Mouse (Mus musculus): ENCODE measurements around the gene Reln. TPM values are rescaled to one million over a fixed set of nuclear protein-coding genes. Genes with fewer than 3 reads are reported as not detected.

Reln gene
- polyA plus RNA-seq, 2 experiments: 3.3 to 6.7 TPM

DNA sequence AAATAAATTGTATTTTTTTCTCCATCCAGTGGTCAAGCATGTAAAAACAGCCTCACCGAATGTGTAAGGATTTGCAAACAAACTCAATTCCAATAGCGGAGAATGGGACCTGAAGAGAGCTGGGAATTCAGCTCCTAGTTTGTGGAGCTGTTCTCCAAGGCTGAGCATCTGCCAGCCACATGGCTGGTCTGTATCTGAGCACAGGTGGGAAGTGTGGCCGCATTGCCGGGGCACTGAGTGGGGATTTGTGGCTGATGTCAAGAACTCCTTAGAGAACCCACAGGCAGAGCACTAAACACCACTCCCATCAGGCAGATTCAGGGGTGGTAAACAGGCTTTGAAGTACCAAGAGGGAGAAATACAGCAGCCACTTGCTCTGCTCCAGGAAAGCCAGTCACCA is 102.9 kb downstream of the Reln start:
- H3K4me1 ChIP-seq (ENCODE audit: control insufficient read depth, insufficient read depth, low read length): no peaks in the 10 kb centered on the region
- no peak for TF ChIP-seq POLR2A (IDR thresholded peaks at IDR 0.05; ENCODE audit: borderline replicate concordance, extremely low read depth, insufficient read depth, insufficient read length)
- H3K9ac ChIP-seq (ENCODE audit: low read depth, low read length, severe bottlenecking): no peak overlapping the region
- no peaks in the 10 kb centered on the region for H3K9me3 ChIP-seq (ENCODE audit: control insufficient read depth, low read length)
- no peaks in the 10 kb centered on the region for H3K36me3 ChIP-seq (ENCODE audit: control insufficient read depth, insufficient read depth, low read length)
- no peak for DNase-seq (ENCODE audit: low spot score)
- H3K4me3 ChIP-seq (replicated peaks; ENCODE audit: low read length): no peak overlapping the region
- no peak overlapping the region for H3K27ac ChIP-seq (replicated peaks; ENCODE audit: low read depth, low read length)
- ATAC-seq (ENCODE audit: low FRiP score, low read depth): no peak
- WGBS: 26% methylated on average over 4 of the region's 4 CpGs
- no peaks in the 10 kb centered on the region for H3K27me3 ChIP-seq (ENCODE audit: control insufficient read depth, insufficient read depth, low read length)
- no peak overlapping the region for H3K4me2 ChIP-seq (replicated peaks; ENCODE audit: low read depth, low read length, severe bottlenecking)

DNA sequence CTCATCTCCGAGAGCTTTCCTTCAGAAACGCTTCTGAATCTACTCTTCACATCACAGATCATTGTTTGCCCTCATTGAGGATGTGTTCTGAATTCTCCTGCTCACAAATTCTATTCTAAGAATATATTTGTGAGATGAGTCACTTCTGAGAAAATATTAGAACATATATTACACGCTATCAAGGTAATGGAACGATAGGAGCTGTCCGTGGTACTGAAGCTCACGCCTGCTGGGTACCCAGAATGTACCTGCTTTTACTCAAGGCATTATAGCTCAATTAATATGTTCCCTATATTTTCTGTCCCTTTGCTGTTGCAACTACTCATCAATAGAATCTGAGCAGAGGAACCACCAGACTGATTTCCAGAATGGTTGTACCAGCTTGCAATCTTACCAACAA is 107.7 kb downstream of the Reln start:
- Histone ChIP-seq H3K9me3 (ENCODE audit: control insufficient read depth, low read length) (no peaks in the 10 kb centered on the region), H3K36me3 (ENCODE audit: control insufficient read depth, insufficient read depth, low read length) (no peaks in the 10 kb centered on the region), H3K4me3 (replicated peaks; ENCODE audit: low read length) (no peak overlapping the region), H3K27me3 (ENCODE audit: control insufficient read depth, insufficient read depth, low read length) (no peaks in the 10 kb centered on the region), H3K9ac (ENCODE audit: low read depth, low read length, severe bottlenecking) (no peak overlapping the region), H3K27ac (replicated peaks; ENCODE audit: low read depth, low read length) (no peak overlapping the region), H3K4me2 (replicated peaks; ENCODE audit: low read depth, low read length, severe bottlenecking) (no peak overlapping the region), H3K4me1 (ENCODE audit: control insufficient read depth, insufficient read depth, low read length) (no peaks in the 10 kb centered on the region)
- ATAC-seq (ENCODE audit: low FRiP score, low read depth) (no peak), DNase-seq (ENCODE audit: low spot score) (peak; percentile 80)
- 57% methylated on average over 6 of the region's 6 CpGs for WGBS
- no peak for TF ChIP-seq POLR2A (IDR thresholded peaks at IDR 0.05; ENCODE audit: borderline replicate concordance, extremely low read depth, insufficient read depth, insufficient read length)

DNA sequence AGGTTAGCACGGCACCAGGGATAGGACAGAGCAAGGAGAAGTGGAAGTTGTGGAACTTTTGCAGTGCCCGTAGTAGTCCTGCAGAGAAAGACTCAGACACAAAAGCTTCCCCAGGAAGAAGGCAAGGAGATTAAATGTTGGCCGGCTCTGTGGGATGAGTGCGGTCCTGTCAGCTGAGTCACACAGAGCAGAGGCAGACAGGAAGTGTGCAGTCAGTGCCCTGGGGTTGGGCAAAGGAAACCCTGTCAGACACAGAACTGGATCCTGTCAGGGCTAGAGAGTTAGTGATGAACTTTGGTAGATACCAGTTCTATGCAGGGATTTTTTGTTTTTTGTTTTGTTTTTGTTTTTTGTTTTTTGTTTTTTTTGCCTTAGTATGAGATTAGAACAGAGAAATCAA is 120.0 kb downstream of the Reln start:
- ATAC-seq (ENCODE audit: low FRiP score, low read depth): no peak

DNA sequence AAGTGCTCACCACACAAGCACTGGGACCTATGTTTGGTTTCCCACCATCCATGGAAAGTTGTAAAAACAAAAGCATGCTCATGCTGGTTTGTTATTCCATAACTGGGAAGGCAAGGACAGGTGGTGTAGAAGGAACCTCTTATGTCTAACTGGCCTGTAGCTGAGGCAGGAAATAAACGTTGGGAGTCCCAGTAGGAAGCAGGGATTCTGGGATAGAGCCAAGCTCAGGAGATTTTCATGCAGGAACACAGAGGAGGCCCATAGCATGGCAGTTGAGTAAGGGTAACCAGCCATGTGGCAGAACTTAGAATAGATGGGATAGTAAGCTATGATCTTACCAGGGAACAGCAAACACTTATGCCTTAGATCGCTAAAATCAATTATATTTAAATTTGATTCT is 120.6 kb downstream of the Reln start:
- ATAC-seq (ENCODE audit: low FRiP score, low read depth): no peak
- no peak overlapping the region for H3K4me2 ChIP-seq (replicated peaks; ENCODE audit: low read depth, low read length, severe bottlenecking)
- no peak for TF ChIP-seq POLR2A (IDR thresholded peaks at IDR 0.05; ENCODE audit: borderline replicate concordance, extremely low read depth, insufficient read depth, insufficient read length)
- WGBS: 64% methylated on average over 2 of the region's 2 CpGs
- no peaks in the 10 kb centered on the region for H3K4me1 ChIP-seq (ENCODE audit: control insufficient read depth, insufficient read depth, low read length)
- no peaks in the 10 kb centered on the region for H3K27me3 ChIP-seq (ENCODE audit: control insufficient read depth, insufficient read depth, low read length)
- H3K4me3 ChIP-seq (replicated peaks; ENCODE audit: low read length): no peak overlapping the region
- no peaks in the 10 kb centered on the region for H3K36me3 ChIP-seq (ENCODE audit: control insufficient read depth, insufficient read depth, low read length)
- H3K9me3 ChIP-seq (ENCODE audit: control insufficient read depth, low read length): peaks cover 3% of the 10 kb centered on the region; the same call in 1 of the 2 replicates
- H3K27ac ChIP-seq (replicated peaks; ENCODE audit: low read depth, low read length): no peak overlapping the region
- no peak for DNase-seq (ENCODE audit: low spot score)
- H3K9ac ChIP-seq (ENCODE audit: low read depth, low read length, severe bottlenecking): no peak overlapping the region

More for the DNA sequence above, 120.0 kb downstream of the Reln start:
- H3K9ac ChIP-seq (ENCODE audit: low read depth, low read length, severe bottlenecking): no peak overlapping the region
- WGBS: 82% methylated on average over 4 of the region's 4 CpGs
- H3K27ac ChIP-seq (replicated peaks; ENCODE audit: low read depth, low read length): no peak overlapping the region
- H3K4me3 ChIP-seq (replicated peaks; ENCODE audit: low read length): no peak overlapping the region
- TF ChIP-seq POLR2A (IDR thresholded peaks at IDR 0.05; ENCODE audit: borderline replicate concordance, extremely low read depth, insufficient read depth, insufficient read length): no peak
- no peaks in the 10 kb centered on the region for H3K4me1 ChIP-seq (ENCODE audit: control insufficient read depth, insufficient read depth, low read length)
- no peaks in the 10 kb centered on the region for H3K27me3 ChIP-seq (ENCODE audit: control insufficient read depth, insufficient read depth, low read length)
- peaks cover 3% of the 10 kb centered on the region; the same call in 1 of the 2 replicates for H3K9me3 ChIP-seq (ENCODE audit: control insufficient read depth, low read length)
- no peaks in the 10 kb centered on the region for H3K36me3 ChIP-seq (ENCODE audit: control insufficient read depth, insufficient read depth, low read length)
- H3K4me2 ChIP-seq (replicated peaks; ENCODE audit: low read depth, low read length, severe bottlenecking): no peak overlapping the region
- DNase-seq (ENCODE audit: low spot score): no peak

DNA sequence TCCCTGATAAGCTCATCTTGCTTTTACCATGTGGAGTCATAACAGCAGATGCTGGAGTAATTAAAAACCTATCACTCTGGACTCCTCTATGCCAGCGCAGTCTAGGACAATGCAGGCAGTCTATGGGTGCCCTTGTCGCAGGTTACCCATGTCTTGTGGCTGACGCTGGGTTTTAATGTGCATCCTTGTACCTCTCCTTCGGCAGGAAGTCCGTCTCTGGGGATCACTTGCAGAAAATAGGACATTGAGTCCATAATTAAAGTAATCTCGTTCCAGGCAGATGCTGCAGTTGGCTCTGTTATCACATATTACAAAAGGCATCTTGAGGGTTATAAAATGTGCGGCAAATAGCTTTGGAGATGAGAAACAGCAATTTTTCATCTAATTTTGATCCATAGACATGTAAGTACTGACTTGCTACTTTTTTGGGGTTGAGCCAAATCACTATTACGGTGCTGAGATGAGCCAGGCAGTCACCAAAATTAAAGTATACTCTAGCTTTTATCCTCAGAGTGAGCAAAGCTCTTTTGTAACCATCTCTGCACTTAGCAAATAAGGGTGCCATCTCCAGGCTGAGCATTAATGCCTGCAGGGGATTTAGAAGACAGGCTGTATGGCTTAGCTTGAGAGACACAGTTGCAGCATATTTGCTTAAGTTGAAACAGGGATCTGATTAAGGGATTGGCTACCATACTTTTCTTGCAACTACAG is 136.0 kb downstream of the Reln start:
- Histone ChIP-seq H3K4me1 (ENCODE audit: control insufficient read depth, insufficient read depth, low read length) (no peaks in the 10 kb centered on the region; the same call in 1 of the 2 replicates), H3K4me3 (replicated peaks; ENCODE audit: low read length) (no peak overlapping the region), H3K4me2 (replicated peaks; ENCODE audit: low read depth, low read length, severe bottlenecking) (no peak overlapping the region), H3K9me3 (ENCODE audit: control insufficient read depth, low read length) (no peaks in the 10 kb centered on the region), H3K27me3 (ENCODE audit: control insufficient read depth, insufficient read depth, low read length) (no peaks in the 10 kb centered on the region), H3K36me3 (ENCODE audit: control insufficient read depth, insufficient read depth, low read length) (no peaks in the 10 kb centered on the region), H3K27ac (replicated peaks; ENCODE audit: low read depth, low read length) (no peak overlapping the region), H3K9ac (ENCODE audit: low read depth, low read length, severe bottlenecking) (no peak overlapping the region)
- no peak for TF ChIP-seq POLR2A (IDR thresholded peaks at IDR 0.05; ENCODE audit: borderline replicate concordance, extremely low read depth, insufficient read depth, insufficient read length)
- ATAC-seq (ENCODE audit: low FRiP score, low read depth): no peak
- 54% methylated on average over 8 of the region's 8 CpGs for WGBS
- no peak for DNase-seq (ENCODE audit: low spot score)
